Mouse (Mus musculus) testis, adult 2 months (tissue): Measurements from ENCODE around the gene Ezh1. TPM values are rescaled to one million over a fixed set of nuclear protein-coding genes. Genes with fewer than 3 reads are reported as not detected.

ENCODE experiments used
- H3K27ac ChIP-seq: fragments of 200-500 bp; 2 replicates; pipeline ENCODE4 v1.5.1; 2012; ENCODE audit warnings: low read depth, low read length; ENCODE audit not compliant: control insufficient read depth, insufficient read depth
- H3K27me3 ChIP-seq: fragments of 200-500 bp; 2 replicates; pipeline ENCODE4 v1.6.1; 2012; ENCODE audit warnings: mild to moderate bottlenecking, low read length, moderate library complexity; ENCODE audit not compliant: control insufficient read depth, insufficient read depth
- H3K36me3 ChIP-seq: fragments of 200-500 bp; 2 replicates; pipeline ENCODE4 v1.6.1; 2012; ENCODE audit warnings: mild to moderate bottlenecking, low read length; ENCODE audit not compliant: control insufficient read depth, insufficient read depth
- H3K4me1 ChIP-seq: fragments of 200-500 bp; 2 replicates; pipeline ENCODE4 v1.6.1; 2012; ENCODE audit warnings: low read length; ENCODE audit not compliant: control insufficient read depth, insufficient read depth
- H3K4me3 ChIP-seq: fragments of 200-500 bp; 2 replicates; pipeline ENCODE4 v1.5.1; 2012; ENCODE audit warnings: low read depth, mild to moderate bottlenecking, low read length, moderate library complexity, mixed read lengths; ENCODE audit not compliant: control insufficient read depth
- CTCF ChIP-seq: fragments of 200-500 bp; IDR thresholded peaks from 2 replicates; pipeline ENCODE4 v1.5.1; 2012; ENCODE audit warnings: low read depth, mild to moderate bottlenecking, inconsistent platforms, low read length, moderate library complexity; ENCODE audit not compliant: control insufficient read depth, insufficient read depth, insufficient replicate concordance
- POLR2A ChIP-seq: fragments of 200-500 bp; IDR thresholded peaks from 2 replicates; pipeline ENCODE4 v1.6.1; 2012; ENCODE audit warnings: low read depth, mild to moderate bottlenecking, inconsistent platforms, low read length, moderate library complexity; ENCODE audit not compliant: control insufficient read depth
- polyA plus RNA-seq: library from polyadenylated mRNA; depleted of rRNA; stranded (reverse); fragments of >200 nt; gene quantifications from 2 replicates; pipeline ENCODE4 v1.2.3, GENCODE M21; 2012

Ezh1 gene
- polyA plus RNA-seq, 1 experiment = 14.3 TPM

DNA sequence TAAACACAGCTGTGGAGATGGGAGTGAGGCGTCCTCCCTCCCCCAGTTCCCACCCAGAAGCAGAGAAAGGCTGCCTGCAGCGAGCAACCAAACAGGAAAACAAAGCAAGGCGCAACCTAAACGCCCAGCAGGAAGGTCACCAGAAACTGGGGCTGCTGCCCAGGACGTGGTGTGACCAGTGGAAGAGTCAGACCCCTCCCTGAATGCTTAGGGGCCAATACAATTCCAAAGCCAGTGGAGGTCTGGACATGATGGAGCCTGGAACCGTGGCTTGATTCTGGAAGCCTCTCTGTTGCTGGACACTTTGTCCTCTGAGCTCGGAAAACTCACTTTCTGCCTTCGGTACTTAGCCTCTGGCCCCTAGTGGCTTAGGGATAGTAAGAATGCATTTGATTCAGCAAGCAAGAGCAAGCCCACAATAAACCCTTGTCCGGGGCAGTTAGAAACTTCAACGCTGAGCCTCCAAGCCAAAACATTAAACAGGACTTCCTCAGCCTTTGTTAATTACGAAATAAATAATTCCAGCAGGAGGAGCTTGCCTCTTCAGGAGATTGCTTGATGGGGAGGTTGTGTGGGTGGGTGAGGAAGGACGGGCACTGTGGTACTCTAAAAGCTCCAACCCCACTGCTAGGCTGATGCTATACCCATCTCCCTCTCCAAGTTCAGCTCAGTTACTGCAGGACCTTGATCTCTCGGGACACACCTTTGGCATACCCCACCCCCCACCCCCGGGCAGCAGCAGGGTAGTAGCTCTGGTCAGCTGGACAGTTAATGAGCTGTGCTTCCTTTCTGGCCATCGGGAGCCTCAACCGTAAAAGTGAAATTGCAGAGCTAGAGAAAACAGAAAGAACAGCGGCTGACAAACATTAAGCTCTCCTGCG lies 5.0 kb upstream of the Ezh1 start:
- Histone ChIP-seq H3K36me3 (no peaks in the 10 kb centered on the region), H3K27me3 (no peaks in the 10 kb centered on the region), H3K4me1 (peaks cover 19% of the 10 kb centered on the region), H3K4me3 (no peak overlapping the region), H3K27ac (peak overlapping the region; percentile 76)
- no peak; the same call in 1 of the 2 replicates for TF ChIP-seq POLR2A
- TF ChIP-seq CTCF = no peak

- peak overlapping the region; percentile 76 for H3K27ac ChIP-seq
- H3K4me1 ChIP-seq = peaks cover 19% of the 10 kb centered on the region
- H3K4me3 ChIP-seq = no peak overlapping the region
- H3K36me3 ChIP-seq = no peaks in the 10 kb centered on the region
- H3K27me3 ChIP-seq = no peaks in the 10 kb centered on the region
- TF ChIP-seq POLR2A (no peak), CTCF (no peak)
Observed at GRCm38 (mm10) chr11:101230526-101230925, 4.3 kb upstream of the Ezh1 start.

DNA sequence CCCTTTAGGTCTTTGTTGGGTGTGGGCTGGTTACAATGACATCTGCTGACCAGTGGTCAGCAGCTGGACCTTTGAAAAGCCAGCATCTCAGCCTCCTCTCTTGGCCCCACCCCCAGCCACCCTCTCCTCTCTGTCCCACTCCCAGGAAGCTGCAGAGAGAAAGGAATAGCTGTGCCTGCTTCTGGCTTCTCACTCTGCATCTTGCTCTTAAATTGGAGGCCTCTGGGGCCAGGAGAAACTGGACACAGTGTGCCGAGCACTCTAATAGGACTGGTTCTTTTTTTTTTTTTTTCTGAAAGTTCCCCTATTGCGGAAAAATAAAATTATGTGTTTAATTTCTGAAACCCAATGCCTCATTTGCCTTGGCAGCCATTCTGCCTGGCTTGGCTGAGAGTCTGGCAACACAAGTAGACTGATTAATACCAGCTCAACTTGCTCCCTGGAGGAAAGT lies 3.8 kb upstream of the Ezh1 start:
- Histone ChIP-seq H3K27me3 (no peaks in the 10 kb centered on the region), H3K4me1 (peaks cover 21% of the 10 kb centered on the region), H3K27ac (peak overlapping the region; percentile 76), H3K4me3 (no peak overlapping the region), H3K36me3 (no peaks in the 10 kb centered on the region)
- TF ChIP-seq CTCF = no peak
- no peak for TF ChIP-seq POLR2A

DNA sequence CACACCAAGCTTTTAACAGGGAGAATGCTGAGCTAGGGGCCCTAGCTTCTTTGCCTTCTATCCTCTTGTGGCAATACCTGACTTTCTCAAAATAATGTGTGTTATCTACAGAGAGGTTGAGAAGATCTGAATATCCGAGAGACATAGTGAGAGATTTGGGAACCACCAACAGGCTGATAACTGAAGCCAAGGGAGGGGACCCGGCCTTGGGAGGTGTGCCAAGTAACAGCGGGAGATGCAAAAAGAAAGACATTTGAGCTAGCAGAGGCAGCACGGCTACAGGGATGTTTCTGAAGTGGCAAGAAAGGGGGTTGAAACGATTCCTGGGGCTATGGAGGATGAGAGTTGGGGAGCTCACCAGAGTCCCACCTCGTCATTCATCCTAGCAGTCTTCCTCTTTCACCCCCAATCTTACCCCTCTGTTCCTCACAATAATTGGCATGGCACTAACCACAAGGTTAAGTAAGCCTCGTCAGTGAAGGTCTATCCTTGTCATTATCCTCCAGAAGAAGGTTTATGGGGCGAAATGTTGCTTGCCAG lies 3.2 kb upstream of the Ezh1 start:
- H3K4me1 ChIP-seq = peaks cover 21% of the 10 kb centered on the region
- H3K4me3 ChIP-seq = no peak overlapping the region
- TF ChIP-seq POLR2A = no peak
- TF ChIP-seq CTCF = no peak
- no peaks in the 10 kb centered on the region for H3K36me3 ChIP-seq
- H3K27me3 ChIP-seq = no peaks in the 10 kb centered on the region
- H3K27ac ChIP-seq = peak overlapping the region; percentile 92

DNA sequence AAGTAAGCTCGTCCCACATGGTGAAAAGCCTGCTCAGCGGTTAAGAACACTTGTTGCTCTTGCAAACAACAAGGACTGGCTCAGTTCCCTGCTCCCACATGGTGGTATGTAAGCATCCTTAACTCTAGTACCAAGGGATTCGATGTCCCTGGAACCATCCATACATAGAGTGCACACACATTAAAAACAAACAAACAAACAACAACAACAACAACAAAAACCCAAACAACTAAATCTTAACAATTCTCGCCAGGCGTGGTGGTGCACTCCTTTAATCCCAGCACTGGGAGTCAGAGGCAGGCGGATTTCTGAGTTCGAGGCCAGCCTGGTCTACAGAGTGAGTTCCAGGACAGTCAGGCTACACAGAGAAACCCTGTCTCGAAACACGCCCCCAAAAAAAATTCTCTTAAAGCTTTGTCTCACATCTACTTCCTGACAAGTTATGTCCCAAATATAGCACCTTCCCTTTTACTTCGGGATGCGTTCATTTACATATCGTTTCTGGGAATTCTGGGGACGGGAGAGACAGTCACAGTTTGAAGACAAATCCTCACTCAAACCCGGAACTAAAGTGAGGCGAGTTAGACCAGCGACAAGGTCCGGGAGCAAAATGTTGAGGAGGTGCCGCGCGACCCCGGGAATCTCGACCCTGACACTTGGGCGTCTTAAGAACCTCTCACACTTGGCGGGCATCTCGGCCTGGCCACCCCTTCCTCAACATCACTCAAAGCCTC lies 765 bp downstream of the Ezh1 start:
- peaks cover 7% of the 10 kb centered on the region for H3K4me1 ChIP-seq
- peak overlapping the region; percentile 46; the same call in 1 of the 2 replicates for H3K27ac ChIP-seq
- H3K27me3 ChIP-seq = no peaks in the 10 kb centered on the region
- H3K36me3 ChIP-seq = no peaks in the 10 kb centered on the region
- peak overlapping the region; percentile 85 for H3K4me3 ChIP-seq
- TF ChIP-seq CTCF (no peak), POLR2A (no peak)

GRCm38 (mm10) chr11:101224337-101224736 lies 1.9 kb downstream of the Ezh1 start:
- Histone ChIP-seq H3K4me3 (no peak overlapping the region), H3K4me1 (peaks cover 4% of the 10 kb centered on the region; the same call in 1 of the 2 replicates)
- TF ChIP-seq POLR2A = no peak
- no peak for TF ChIP-seq CTCF

GRCm38 (mm10) chr11:101221306-101221986 lies 4.8 kb downstream of the Ezh1 start:
- no peaks in the 10 kb centered on the region for H3K27me3 ChIP-seq
- TF ChIP-seq POLR2A (no peak), CTCF (no peak)
- no peak overlapping the region for H3K27ac ChIP-seq
- H3K4me3 ChIP-seq = no peak overlapping the region
- H3K4me1 ChIP-seq = peaks cover 2% of the 10 kb centered on the region; the same call in 1 of the 2 replicates
- H3K36me3 ChIP-seq = no peaks in the 10 kb centered on the region; the same call in none of the 2 replicates

More at GRCm38 (mm10) chr11:101224337-101224736, 1.9 kb downstream of the Ezh1 start:
- Histone ChIP-seq H3K27me3 (no peaks in the 10 kb centered on the region), H3K36me3 (no peaks in the 10 kb centered on the region), H3K27ac (peak overlapping the region; percentile 3; the same call in 1 of the 2 replicates)
